Mouse (Mus musculus): ENCODE measurements at regions not wholly inside any gene's neighbourhood (a gene's known extent, or its start where the extent isn't known, plus 50 kb on each side); places are given as distances from the start of the nearest gene placed in this dataset.
A peak's percentile ranks its signal among the peaks of the same experiment; 100 is the strongest.
"Not testable (repeated sequence)": the region's sequence is repeated elsewhere in the genome, so short reads cannot be mapped to it uniquely, and the experiment has no call there.

- DNase-seq (ENCODE audit: extremely low spot score in 1 of 2, low spot score in 1 of 2): no peak
Observed at GRCm38 (mm10) chr5:77826063-77826462, 418.2 kb upstream of the Igfbp7 start.

GRCm38 (mm10) chr5:77816759-77817280 is 409.0 kb upstream of the Igfbp7 start:
- DNase-seq (ENCODE audit: extremely low spot score in 1 of 2, low spot score in 1 of 2): no peak

DNA sequence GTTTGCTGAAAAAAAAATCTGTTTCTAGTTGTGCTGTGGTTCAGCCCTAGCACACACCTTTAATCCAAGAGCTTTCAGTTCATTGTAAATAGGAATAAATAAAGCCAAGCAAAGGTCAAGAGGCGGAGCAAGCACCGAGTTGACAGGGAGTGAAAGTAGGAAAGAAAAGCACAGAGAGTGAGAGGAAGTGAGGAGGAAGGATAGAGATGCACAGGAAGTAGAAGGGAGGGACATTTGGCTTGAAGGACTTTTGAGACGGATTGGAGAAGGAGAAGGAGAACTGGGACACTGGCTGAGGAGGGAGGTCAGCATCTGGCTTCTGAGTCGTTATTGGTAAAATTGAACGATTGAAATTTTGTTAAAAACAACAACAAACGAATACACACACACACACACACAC is 402.0 kb upstream of the Igfbp7 start:
- DNase-seq (ENCODE audit: extremely low spot score in 1 of 2, low spot score in 1 of 2): no peak

GRCm38 (mm10) chr5:77807726-77808125 is 399.9 kb upstream of the Igfbp7 start:
- DNase-seq (ENCODE audit: extremely low spot score in 1 of 2, low spot score in 1 of 2): peak; percentile 52 to 79

DNA sequence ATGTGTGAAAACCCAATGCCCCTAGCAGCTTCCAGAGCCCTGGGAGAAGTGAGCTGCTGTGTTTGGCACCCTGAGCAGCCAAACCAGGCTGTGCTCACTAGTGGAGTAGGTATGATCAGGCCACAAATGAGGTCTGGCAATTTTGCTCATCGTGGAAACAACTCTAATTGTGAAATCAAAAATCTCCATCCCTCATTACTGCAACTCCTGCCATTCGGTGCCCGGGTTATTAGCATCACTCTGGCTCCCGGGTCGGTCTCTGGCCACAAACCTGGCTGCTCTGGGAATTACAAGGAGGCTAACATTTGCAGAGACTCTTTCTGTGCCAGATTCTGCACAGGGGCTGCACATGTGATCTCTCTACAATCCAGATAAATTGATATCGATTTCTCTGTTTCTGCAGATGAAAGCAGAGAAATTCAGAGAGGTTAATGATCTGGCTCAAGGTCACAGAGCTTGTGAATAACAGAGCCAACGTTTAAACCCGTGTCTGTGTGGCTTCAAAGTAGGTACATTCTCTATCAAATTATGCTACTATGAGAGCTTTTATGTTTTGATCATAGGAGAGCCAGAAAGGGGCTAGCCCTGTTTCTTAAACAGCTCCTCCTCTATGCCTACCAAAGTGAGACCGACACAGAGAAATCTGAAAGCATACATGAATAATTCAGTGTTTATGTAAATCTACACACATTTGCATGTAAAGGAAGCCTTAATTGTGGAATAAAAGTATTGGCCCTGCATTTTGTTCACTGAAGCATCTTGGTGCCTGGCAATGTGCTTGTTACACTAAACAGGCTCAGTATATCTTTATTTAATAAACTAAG is 398.7 kb upstream of the Igfbp7 start:
- DNase-seq (ENCODE audit: extremely low spot score in 1 of 2, low spot score in 1 of 2): no peak

DNA sequence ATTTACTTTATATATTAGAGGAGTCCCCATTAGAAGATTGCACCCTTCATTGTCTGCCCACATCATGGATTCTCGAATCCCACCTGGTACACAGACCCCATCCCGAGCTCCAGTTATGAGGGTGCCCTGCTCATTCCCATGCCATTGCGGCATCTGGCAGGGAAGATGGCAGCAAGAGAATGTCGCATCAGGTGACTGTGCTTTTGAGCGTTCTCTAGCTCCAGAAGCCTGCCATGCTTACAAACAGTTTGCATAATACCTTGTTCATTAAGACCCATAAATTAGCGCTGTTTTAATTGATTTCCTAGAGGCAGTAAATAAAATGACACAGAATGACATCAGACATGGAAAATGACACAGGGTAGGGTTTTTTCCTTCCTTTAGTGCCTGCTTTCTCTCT is 398.0 kb upstream of the Igfbp7 start:
- no peak for DNase-seq (ENCODE audit: extremely low spot score in 1 of 2, low spot score in 1 of 2)

DNA sequence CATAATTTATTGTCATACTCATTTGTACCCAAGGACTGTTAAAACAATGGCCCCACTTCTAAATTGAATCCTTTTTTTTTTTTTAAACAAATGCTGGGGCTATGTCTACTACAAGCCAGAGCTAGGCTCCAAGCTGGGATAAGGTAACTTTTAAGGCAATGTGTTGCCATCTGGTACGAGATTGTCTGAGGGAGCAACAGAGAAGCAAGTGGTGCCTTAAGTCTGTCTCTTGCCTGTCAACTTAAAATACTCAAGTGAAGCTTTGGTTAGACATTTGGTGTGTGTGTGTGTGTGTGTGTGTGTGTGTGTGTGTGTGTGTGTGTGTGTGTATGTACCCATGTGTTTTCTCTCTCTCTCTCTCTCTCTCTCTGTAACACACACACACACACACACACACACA is 397.5 kb upstream of the Igfbp7 start:
- no peak for DNase-seq (ENCODE audit: extremely low spot score in 1 of 2, low spot score in 1 of 2)

- DNase-seq (ENCODE audit: extremely low spot score in 1 of 2, low spot score in 1 of 2): no peak
Observed at GRCm38 (mm10) chr5:77804113-77804512, 396.3 kb upstream of the Igfbp7 start.

- DNase-seq (ENCODE audit: extremely low spot score in 1 of 2, low spot score in 1 of 2): peak; percentile 73 to 94
Observed at GRCm38 (mm10) chr5:77803562-77803961, 395.7 kb upstream of the Igfbp7 start.

GRCm38 (mm10) chr5:77796960-77797359 is 389.1 kb upstream of the Igfbp7 start:
- DNase-seq (ENCODE audit: extremely low spot score in 1 of 2, low spot score in 1 of 2): no peak

DNA sequence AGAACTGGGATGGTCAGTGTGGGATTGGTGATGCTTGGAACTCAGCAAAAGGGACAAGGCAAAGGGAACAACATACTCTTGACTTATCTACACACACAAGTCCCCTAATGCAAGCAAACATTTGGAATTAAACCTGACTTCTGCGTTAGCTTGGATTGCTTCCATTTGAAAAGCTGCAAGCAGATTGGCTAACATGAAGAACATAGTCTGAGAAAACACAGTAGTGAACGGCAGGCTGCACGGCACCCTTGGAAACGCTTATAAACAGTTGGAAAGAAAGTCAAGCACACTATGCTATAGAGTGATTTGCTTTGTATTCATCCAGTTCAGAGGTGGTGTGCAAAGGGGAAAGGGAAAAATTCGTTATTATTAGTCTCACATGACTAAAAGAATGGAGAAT is 387.9 kb upstream of the Igfbp7 start:
- no peak for DNase-seq (ENCODE audit: extremely low spot score in 1 of 2, low spot score in 1 of 2)

GRCm38 (mm10) chr5:77783953-77784352 is 376.1 kb upstream of the Igfbp7 start:
- DNase-seq (ENCODE audit: extremely low spot score in 1 of 2, low spot score in 1 of 2): no peak

GRCm38 (mm10) chr5:77762426-77763042 is 354.7 kb upstream of the Igfbp7 start:
- DNase-seq (ENCODE audit: extremely low spot score in 1 of 2, low spot score in 1 of 2): no peak

DNA sequence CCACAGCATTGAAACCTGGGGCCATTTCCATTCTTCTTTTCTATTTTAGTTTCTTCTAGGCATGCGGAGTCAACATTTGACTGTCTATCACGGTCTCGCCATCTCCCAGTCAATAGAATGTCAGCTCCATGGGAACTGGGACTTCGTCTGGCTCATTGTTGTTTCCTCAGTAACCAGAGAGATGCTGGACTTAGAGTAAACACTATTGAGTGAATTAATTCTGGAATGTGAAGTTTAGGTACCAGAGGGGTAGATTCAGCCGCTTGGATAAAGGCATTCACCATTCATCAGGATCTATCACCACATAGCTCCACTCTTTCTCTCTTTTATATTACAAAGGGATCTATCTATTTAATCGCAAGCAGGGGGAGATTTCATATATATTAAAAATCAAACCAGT is 354.2 kb upstream of the Igfbp7 start:
- DNase-seq (ENCODE audit: extremely low spot score in 1 of 2, low spot score in 1 of 2): no peak

GRCm38 (mm10) chr5:77748933-77749332 is 341.1 kb upstream of the Igfbp7 start:
- DNase-seq (ENCODE audit: extremely low spot score in 1 of 2, low spot score in 1 of 2): no peak

GRCm38 (mm10) chr5:77746604-77747003 is 338.8 kb upstream of the Igfbp7 start:
- DNase-seq (ENCODE audit: extremely low spot score in 1 of 2, low spot score in 1 of 2): no peak

GRCm38 (mm10) chr5:77743467-77743866 is 335.6 kb upstream of the Igfbp7 start:
- DNase-seq (ENCODE audit: extremely low spot score in 1 of 2, low spot score in 1 of 2): no peak

DNA sequence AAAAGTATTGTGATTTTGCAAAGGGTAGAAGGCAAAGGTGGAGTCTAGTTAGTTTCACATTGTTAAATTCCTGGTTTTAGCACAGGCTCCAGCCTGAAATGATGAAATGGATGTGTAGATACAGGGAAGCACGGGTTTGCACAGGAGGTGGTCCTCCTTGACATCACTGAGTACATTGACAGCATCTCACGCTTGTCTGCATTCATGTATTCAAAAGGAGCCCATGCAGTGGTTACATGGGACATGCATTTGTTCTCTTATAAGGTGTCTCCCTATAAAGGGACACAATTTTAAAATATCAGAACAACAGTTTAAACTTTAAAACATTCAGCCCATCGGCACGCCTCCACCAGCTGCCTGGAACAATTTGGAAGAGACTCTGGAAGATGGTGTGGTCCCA is 322.4 kb upstream of the Igfbp7 start:
- not testable (repeated sequence) for DNase-seq (ENCODE audit: extremely low spot score in 1 of 2, low spot score in 1 of 2)

DNA sequence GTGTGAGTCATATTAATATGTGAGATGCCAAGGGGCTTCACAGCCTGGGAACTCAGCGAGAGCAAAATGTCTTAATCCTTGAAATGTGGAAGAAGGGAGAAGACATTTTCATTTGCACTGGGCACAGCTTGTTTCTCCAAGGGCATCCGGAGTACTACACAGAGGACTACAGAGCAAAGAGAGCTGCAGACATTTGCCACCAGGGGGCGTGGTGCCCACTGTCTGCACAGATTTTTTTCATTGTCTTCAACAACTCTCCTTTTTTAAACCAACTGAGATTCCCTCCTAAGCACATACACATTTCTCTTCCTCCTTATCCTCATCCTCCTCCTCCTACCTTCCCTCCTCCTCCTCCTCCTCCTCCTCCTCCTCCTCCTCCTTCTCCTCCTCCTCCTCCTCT is 273.8 kb upstream of the Igfbp7 start:
- DNase-seq (ENCODE audit: extremely low spot score in 1 of 2, low spot score in 1 of 2): no peak

DNA sequence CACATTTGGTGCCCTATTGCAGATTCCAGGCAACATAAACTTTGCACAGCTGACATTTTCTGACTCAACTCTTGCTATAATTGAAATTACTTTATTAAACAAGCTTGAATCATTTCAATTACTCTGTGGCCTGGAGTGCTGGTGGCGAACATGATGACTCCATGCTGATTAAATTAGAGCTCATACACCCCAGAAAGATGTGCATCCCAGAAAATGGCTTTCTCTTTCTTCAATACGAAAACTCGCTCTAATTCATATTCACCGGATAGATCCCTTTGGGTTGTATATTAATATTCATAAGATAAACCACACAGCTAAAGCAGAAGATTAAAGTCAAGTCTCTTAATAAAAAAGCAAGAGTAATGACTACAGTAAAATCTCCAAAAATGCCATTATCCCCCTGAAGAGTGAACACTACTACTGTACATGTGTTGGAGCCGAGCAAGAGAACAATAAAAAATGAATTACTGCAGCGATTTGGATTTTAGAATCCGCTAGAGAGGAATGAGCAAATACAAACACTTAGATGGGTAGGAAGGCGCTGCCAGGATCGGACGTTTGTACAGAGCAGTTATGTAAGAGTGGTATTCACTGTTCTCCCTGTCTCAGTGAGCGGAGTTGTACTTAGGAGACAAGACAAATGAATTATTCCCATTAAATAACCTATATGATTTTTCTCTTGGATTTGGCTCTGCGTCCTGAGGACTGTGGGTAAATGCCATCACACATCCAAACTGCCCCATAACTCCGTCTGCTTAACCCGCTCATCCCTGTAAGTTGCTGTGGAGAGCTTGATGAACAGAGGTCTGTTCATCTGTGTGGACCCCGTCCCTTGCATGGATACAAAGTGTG is 264.5 kb upstream of the Igfbp7 start:
- DNase-seq (ENCODE audit: extremely low spot score in 1 of 2, low spot score in 1 of 2): no peak

DNA sequence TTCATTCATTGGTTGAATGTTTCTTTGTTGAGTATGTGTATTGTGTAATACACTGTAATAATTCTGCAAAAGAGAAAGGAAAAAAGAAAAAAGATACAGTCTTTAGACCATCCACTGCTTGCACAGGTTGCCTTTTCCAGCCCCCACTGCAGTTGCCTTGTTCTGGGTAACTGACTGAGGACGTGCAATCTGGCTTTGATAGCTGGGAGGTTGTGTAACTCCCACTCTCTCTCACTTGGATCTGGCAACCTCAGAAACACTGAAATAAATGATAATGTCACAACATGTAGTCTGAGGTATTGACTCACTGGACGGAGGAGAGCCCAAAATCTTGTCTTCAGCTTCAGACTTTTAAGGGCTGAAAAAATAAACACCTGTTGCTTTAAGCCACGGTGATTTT is 255.3 kb upstream of the Igfbp7 start:
- DNase-seq (ENCODE audit: extremely low spot score in 1 of 2, low spot score in 1 of 2): no peak

Measured in layer of hippocampus, postnatal 25 days (tissue).